ENCODE assay signal across 17 mouse cellular contexts in genomic region chr9:116272446-116272845, GRCm38 (mm10).
"Had no signal": no experiment of that assay in that cellular context is flagged by ENCODE, and none has a peak within 500 bp of the region (broad histone marks: within the 10 kb centered on the region; RNA-seq: fewer than 3 reads in every experiment).

No protein-coding gene starts in this region.

- H3K4me3 ChIP-seq: liver, embryonic 12.5 days; lung, embryonic 15.5 days; midbrain, embryonic 10.5 days; midbrain, embryonic 12.5 days; myocyte; neural tube, embryonic 12.5 days had no signal

- DNase-seq: midbrain, embryonic 14.5 days; retina, postnatal 1 day; right cerebral cortex, adult 18-20 months; right cerebral cortex, postnatal 25 days; right cerebral cortex, postnatal 4 days; spleen, adult 18-20 months; thymus, adult 18-20 months; thymus, postnatal 14 days; thymus, postnatal 36 days had no signal

- H3K9me3 ChIP-seq: liver, embryonic 12.5 days; lung, embryonic 15.5 days; midbrain, embryonic 10.5 days; midbrain, embryonic 12.5 days; neural tube, embryonic 12.5 days had no signal

- ATAC-seq: liver, embryonic 12.5 days; midbrain, embryonic 16.5 days had no signal

- H3K4me2 ChIP-seq: liver, embryonic 12.5 days; lung, embryonic 15.5 days; midbrain, embryonic 12.5 days; neural tube, embryonic 12.5 days had no signal

- H3K9ac ChIP-seq: liver, embryonic 12.5 days; liver, embryonic 14.5 days; lung, embryonic 15.5 days; midbrain, embryonic 12.5 days; neural tube, embryonic 12.5 days had no signal

- H3K27ac ChIP-seq: liver, embryonic 12.5 days; liver, embryonic 14.5 days; lung, embryonic 15.5 days; midbrain, embryonic 10.5 days; midbrain, embryonic 12.5 days; neural tube, embryonic 12.5 days had no signal

- H3K4me1 ChIP-seq: liver, embryonic 12.5 days; midbrain, embryonic 10.5 days; midbrain, embryonic 12.5 days; neural tube, embryonic 12.5 days had no signal

- H3K27me3 ChIP-seq: liver, embryonic 12.5 days; lung, embryonic 15.5 days; midbrain, embryonic 12.5 days; neural tube, embryonic 12.5 days had no signal

- H3K36me3 ChIP-seq: liver, embryonic 12.5 days; lung, embryonic 15.5 days; midbrain, embryonic 10.5 days; midbrain, embryonic 12.5 days; neural tube, embryonic 12.5 days had no signal
